8 mouse cellular contexts compared by ENCODE assay signal in the genomic region with DNA sequence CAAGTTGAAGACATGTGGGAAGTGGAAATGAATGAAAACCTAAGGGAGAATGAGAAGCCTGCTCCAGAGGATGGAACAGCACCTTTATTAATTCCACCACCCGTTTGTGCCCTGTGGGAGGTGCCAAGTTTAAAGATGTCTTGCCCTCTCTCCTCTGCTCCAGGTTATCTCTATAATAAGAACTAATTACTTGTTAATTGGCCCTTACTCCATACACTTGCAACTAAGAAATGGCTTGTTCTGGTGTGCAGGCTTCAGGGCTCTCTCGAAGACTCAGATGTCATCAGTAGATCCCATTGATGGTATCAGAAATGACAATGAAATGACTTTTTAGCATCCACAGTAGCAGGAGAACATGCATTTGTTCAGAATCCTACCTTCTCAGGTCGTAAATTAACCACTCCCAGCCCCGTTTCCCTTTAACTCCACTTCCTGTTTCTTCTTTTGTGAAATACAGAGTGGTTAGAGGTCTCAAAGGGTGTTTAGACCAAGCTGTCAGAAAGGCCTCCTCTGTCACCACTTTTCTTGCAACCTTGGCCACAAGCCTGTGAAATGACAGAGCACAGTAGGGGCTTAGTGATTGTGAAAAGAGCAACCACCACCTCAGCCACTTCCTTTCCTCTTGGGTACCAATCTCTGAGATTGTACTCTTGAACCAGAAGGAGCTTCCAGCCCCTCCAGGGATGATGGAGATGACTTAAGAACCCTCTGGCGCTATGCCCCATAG. TPM values are rescaled to one million over a fixed set of nuclear protein-coding genes. Genes with fewer than 3 reads are reported as not detected.
DNase-seq lines count a peak whose midpoint lies in the region; ATAC-seq and TF ChIP-seq lines count a peak whose summit lies in the region.

A gene (minus strand): TSS at position 51 of the 727 bp plus-strand sequence.

- no peaks in the 10 kb centered on the region for H3K9me3 ChIP-seq in intestine, embryonic 16.5 days (ENCODE audit: control insufficient read depth, low read length)

- H3K27me3 ChIP-seq in intestine, embryonic 16.5 days (replicated peaks; ENCODE audit: control insufficient read depth, insufficient read depth, low read length), result no peaks in the 10 kb centered on the region

- 0 out of 2 replicates have a peak within 1 kb of the TSS, but pooled peaks have one; percentile 23 for H3K4me2 ChIP-seq in intestine, embryonic 16.5 days (ENCODE audit: low read depth, low read length)

- TF ChIP-seq POLR2A in bone marrow macrophage, adult 2 months (IDR thresholded peaks at IDR 0.05; ENCODE audit: borderline replicate concordance, low read depth, low read length), result no peak

- no peak for TF ChIP-seq CTCF in bone marrow macrophage, adult 2 months (IDR thresholded peaks at IDR 0.05; ENCODE audit: low read depth, low read length)

- no peak within 1 kb of the TSS for H3K4me3 ChIP-seq in bone marrow macrophage, adult 2 months (ENCODE audit: insufficient read depth, low read length)
- no peak within 1 kb of the TSS for H3K4me3 ChIP-seq in intestine, embryonic 16.5 days (ENCODE audit: low read length)

- 65% methylated on average over 5 of the region's 5 CpGs for WGBS in intestine, embryonic 16.5 days

- no peak for ATAC-seq in intestine, embryonic 16.5 days

- peak within 1 kb of the TSS; percentile 25 for H3K27ac ChIP-seq in bone marrow macrophage, adult 2 months (ENCODE audit: insufficient read depth, low read depth, low read length)
- H3K27ac ChIP-seq in intestine, embryonic 16.5 days (ENCODE audit: low read length), result no peak within 1 kb of the TSS

- H3K4me1 ChIP-seq in bone marrow macrophage, adult 2 months (ENCODE audit: control insufficient read depth, insufficient read depth, low read length), result peaks cover 40% of the 10 kb centered on the region
- peaks cover 8% of the 10 kb centered on the region; the same call in 1 of the 2 replicates for H3K4me1 ChIP-seq in intestine, embryonic 16.5 days (ENCODE audit: control insufficient read depth, insufficient read depth, low read length)

- DNase-seq in layer of hippocampus, adult 18-20 months (ENCODE audit: low spot score in 2 of 2), result no peak
- no peak for DNase-seq in layer of hippocampus, adult 9-11 months
- no peak for DNase-seq in gonadal fat pad, adult 2 months (ENCODE audit: low read depth)
- peak; percentile 31 for DNase-seq in lung, postnatal 25 days (ENCODE audit: low spot score)
- DNase-seq in adipocyte (ENCODE audit: low spot score), result no peak
- no peak for DNase-seq in cerebellum, adult 18-20 months

- no peak within 1 kb of the TSS for H3K9ac ChIP-seq in intestine, embryonic 16.5 days (ENCODE audit: low read depth, low read length)

- no peaks in the 10 kb centered on the region for H3K36me3 ChIP-seq in intestine, embryonic 16.5 days (ENCODE audit: control insufficient read depth, insufficient read depth, low read length)

RNA-seq across cellular contexts. Expression of the gene that starts here (rescaled TPM):
- 10 to 100 TPM; 91.8 to 95.7 TPM for total RNA-seq in layer of hippocampus, adult 18-20 months (2021)
- polyA plus RNA-seq in bone marrow macrophage, adult 2 months (2012; ENCODE audit: insufficient read depth, insufficient read length, missing spikeins), result 46.0 and 59.7 TPM in 2 replicates
- 19.5 and 35.2 TPM in 2 replicates for polyA plus RNA-seq in gonadal fat pad, adult 2 months (2012; rRNA removed)
- 80.1 and 86.9 TPM in 2 replicates for polyA plus RNA-seq in intestine, embryonic 16.5 days (2015; fragmentation: Nextera tagmentation; extraction: Ambion mirVana)
